Mouse (Mus musculus) mature B cell (primary cell): ENCODE data around the gene Tmprss11e.

ENCODE experiments used
- in situ Hi-C: fragments of 300-500 bp; cut with MboI; formaldehyde crosslinking; loops from 2 replicates; pipeline ENCODE4 v1.14.3; 2019

Tmprss11e gene

GRCm38 (mm10) chr5:86745715-86746114 is at the start of gene Tmprss11e:
TSS of gene Tmprss11e (minus strand) at chr5:86745815.
- in situ Hi-C loops = no loop called here

GRCm38 (mm10) chr5:86792807-86793206 is 47.2 kb upstream of the Tmprss11e start:
- in situ Hi-C loops = no loop called here

GRCm38 (mm10) chr5:86792249-86792648 is 46.6 kb upstream of the Tmprss11e start:
- in situ Hi-C loops = no loop called here

- in situ Hi-C loops = no loop called here
Observed at GRCm38 (mm10) chr5:86789954-86790353, 44.3 kb upstream of the Tmprss11e start.

- in situ Hi-C loops = no loop called here
Observed at GRCm38 (mm10) chr5:86786798-86787197, 41.2 kb upstream of the Tmprss11e start.

- in situ Hi-C loops = no loop called here
Observed at GRCm38 (mm10) chr5:86784205-86784604, 38.6 kb upstream of the Tmprss11e start.

GRCm38 (mm10) chr5:86783059-86783458 is 37.4 kb upstream of the Tmprss11e start:
- in situ Hi-C loops = no loop called here

GRCm38 (mm10) chr5:86778471-86778870 is 32.9 kb upstream of the Tmprss11e start:
- in situ Hi-C loops = no loop called here

GRCm38 (mm10) chr5:86776941-86777340 is 31.3 kb upstream of the Tmprss11e start:
- in situ Hi-C loops = no loop called here

GRCm38 (mm10) chr5:86771010-86771409 is 25.4 kb upstream of the Tmprss11e start:
- in situ Hi-C loops = no loop called here

GRCm38 (mm10) chr5:86769015-86769658 is 23.5 kb upstream of the Tmprss11e start:
- in situ Hi-C loops = no loop called here

- in situ Hi-C loops = no loop called here
Observed at GRCm38 (mm10) chr5:86742796-86743195, 2.8 kb downstream of the Tmprss11e start.

- in situ Hi-C loops = no loop called here
Observed at GRCm38 (mm10) chr5:86741146-86741545, 4.5 kb downstream of the Tmprss11e start.

- in situ Hi-C loops = no loop called here
Observed at GRCm38 (mm10) chr5:86735808-86736207, 9.8 kb downstream of the Tmprss11e start.

- in situ Hi-C loops = no loop called here
Observed at GRCm38 (mm10) chr5:86730587-86730986, 15.0 kb downstream of the Tmprss11e start.

- in situ Hi-C loops = no loop called here
Observed at GRCm38 (mm10) chr5:86728574-86728973, 17.0 kb downstream of the Tmprss11e start.

- in situ Hi-C loops = no loop called here
Observed at GRCm38 (mm10) chr5:86727033-86727432, 18.6 kb downstream of the Tmprss11e start.

GRCm38 (mm10) chr5:86725021-86725420 is 20.6 kb downstream of the Tmprss11e start:
- in situ Hi-C loops = no loop called here

- in situ Hi-C loops = no loop called here
Observed at GRCm38 (mm10) chr5:86722820-86723460, 22.7 kb downstream of the Tmprss11e start.

GRCm38 (mm10) chr5:86714967-86715366 is 30.6 kb downstream of the Tmprss11e start:
- in situ Hi-C loops = no loop called here

GRCm38 (mm10) chr5:86704923-86705322 is 40.7 kb downstream of the Tmprss11e start:
- in situ Hi-C loops = no loop called here

GRCm38 (mm10) chr5:86684667-86685066 is 60.9 kb downstream of the Tmprss11e start:
- in situ Hi-C loops = no loop called here

GRCm38 (mm10) chr5:86676262-86676661 is 69.4 kb downstream of the Tmprss11e start, which contains the start of gene Tmprss11b:
TSS of gene Tmprss11b (minus strand) at chr5:86676362.
- in situ Hi-C loops = no loop called here
